Mouse (Mus musculus): Measurements from ENCODE around the gene Hist1h4j.

Hist1h4j gene

GRCm38 (mm10) chr13:21722993-21723836 lies 11.6 kb upstream of the Hist1h4j start:
- ATAC-seq (ENCODE audit: low TSS enrichment): no peak

DNA sequence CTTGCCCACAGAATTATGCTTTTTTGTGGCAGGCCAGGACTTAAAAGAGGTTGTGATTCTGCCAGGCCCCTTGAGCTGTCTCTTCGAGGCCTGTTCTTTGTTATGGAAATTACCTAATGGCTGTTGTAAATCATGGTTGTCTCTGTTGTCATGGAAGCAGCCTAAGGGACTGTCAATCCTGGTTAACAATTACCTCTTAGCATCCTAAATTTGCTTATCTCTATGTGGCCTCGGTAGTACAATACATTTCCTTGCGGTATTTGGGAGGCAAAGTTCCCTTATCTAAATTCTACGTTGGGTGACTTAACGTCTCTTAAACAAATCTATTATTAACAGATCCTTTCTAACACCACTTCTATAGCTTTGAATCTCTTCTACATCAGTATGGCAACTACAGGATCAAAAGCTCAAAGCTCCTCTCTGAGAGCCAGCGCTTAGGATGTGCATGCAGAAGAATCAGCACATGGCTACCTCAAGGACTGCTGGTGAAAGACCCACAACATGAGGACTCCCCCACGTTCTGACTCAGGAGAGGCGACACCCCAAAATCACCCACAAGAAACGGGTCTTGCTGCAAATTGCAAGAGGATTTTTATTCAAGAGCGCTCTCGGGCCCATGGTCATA lies 6.8 kb upstream of the Hist1h4j start:
- ATAC-seq (ENCODE audit: low TSS enrichment): no peak

- ATAC-seq (ENCODE audit: low TSS enrichment): no peak
These were observed 5.3 kb upstream of the Hist1h4j start for GRCm38 (mm10) chr13:21729544-21729943.

- ATAC-seq (ENCODE audit: low TSS enrichment): no peak
These were observed 1.4 kb upstream of the Hist1h4j start for GRCm38 (mm10) chr13:21733466-21733865.

DNA sequence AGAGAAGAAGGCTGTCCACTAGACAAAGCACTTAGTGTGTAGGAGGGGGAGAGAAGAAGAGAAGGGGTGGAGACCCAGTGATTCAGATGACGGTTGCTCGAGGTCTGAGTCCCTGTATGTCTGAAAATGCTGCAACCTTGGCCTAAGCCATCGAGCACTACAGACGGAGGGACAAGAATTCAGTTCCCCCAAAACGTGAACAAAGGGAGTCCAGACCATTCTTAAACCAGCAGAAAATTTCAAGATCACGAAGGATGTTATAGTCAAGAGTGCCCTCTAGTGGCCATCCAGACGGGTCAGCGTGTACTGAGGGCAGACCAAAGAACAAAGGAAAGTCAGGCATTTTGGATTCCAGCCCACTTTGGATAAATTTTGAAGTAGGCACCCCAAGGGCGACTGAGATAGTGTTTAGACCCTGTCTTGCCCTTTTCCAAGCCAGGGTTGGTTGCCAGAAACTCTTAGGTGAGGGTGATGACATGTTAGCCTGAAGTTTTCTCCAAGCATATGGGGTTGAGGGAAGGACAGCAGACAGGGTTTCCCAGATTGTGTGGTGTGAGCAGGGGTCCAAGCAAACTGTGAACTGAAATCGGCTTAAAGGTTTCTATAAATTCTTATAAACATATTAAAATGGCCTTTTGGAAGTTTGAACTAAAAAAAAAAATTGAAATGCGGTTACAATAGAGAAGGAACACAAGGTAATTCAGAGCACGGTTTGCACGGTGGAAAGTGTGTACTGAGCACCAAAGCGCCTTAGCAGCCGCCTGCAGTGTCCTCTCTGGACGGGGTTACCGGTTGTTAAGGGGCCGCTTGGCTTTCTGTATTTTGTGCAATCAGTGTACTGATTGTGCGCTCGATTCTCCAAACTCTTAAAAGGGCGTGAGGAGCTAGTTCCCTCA lies 606 bp upstream of the Hist1h4j start:
- peak; percentile 70 for ATAC-seq (ENCODE audit: low TSS enrichment)

- no peak for ATAC-seq (ENCODE audit: low TSS enrichment)
These were observed 10.1 kb downstream of the Hist1h4j start for GRCm38 (mm10) chr13:21745006-21745405.

- no peak for ATAC-seq (ENCODE audit: low TSS enrichment)
These were observed 14.7 kb downstream of the Hist1h4j start for GRCm38 (mm10) chr13:21749387-21750158.

GRCm38 (mm10) chr13:21750159-21751017 lies 15.5 kb downstream of the Hist1h4j start, which contains the start of gene Hist1h4k:
Gene Hist1h4k, minus strand, starts transcription at chr13:21750505.
- ATAC-seq (ENCODE audit: low TSS enrichment): peak; percentile 89

- no peak for ATAC-seq (ENCODE audit: low TSS enrichment)
These were observed 16.6 kb downstream of the Hist1h4j start for GRCm38 (mm10) chr13:21751417-21751816.

GRCm38 (mm10) chr13:21751827-21752226 lies 17.0 kb downstream of the Hist1h4j start:
- no peak for ATAC-seq (ENCODE audit: low TSS enrichment)

- no peak for ATAC-seq (ENCODE audit: low TSS enrichment)
These were observed 17.5 kb downstream of the Hist1h4j start for GRCm38 (mm10) chr13:21752356-21752755.

DNA sequence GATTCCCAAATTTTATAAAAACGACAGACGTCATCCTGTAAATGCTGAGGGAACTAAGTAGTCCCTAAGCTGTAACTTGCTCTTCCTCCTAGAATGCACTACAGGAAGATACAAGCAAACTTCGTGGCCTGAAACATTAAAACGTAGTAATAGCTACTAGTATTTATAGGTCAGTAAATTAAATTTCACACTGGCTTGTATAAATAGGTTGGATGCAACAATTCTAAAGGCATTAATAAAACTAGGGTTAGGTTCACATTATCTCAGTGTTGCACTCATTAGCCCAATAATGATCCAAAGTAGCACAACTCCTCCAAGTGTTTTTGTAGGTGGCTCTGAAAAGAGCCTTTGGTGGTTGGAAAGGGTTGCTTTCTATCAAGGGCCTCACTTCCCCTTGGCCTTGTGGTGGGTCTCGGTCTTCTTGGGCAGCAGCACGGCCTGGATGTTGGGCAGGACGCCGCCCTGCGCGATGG lies 18.2 kb downstream of the Hist1h4j start:
- no peak for ATAC-seq (ENCODE audit: low TSS enrichment)

DNA sequence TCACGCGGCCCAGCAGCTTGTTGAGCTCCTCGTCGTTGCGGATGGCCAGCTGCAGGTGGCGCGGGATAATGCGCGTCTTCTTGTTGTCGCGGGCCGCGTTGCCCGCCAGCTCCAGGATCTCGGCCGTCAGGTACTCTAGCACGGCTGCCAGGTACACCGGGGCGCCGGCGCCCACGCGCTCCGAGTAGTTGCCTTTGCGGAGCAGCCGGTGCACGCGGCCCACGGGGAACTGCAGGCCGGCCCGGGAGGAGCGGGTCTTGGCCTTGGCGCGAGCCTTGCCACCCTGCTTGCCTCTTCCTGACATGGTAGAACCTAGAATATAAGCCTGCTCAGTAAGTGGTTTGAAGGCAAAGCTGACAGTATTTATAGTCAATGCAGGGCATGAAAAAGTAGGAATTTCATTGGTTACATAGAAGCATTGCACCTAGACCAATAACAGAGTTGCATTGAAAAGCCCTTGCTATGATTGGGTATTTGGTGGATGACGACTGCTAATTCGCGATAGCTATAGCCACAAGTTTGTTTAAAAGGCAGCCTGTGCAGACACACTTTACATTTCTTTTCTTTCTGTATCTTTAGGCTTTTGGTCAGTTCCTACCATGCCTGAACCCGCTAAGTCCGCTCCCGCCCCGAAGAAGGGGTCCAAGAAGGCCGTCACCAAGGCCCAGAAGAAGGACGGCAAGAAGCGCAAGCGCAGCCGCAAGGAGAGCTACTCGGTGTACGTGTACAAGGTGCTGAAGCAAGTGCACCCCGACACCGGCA lies 18.8 kb downstream of the Hist1h4j start, which contains the start of the genes Hist1h2ak and Hist1h2bn:
Hist1h2ak (minus strand) TSS at position 304 of the 762 bp plus-strand sequence.
Hist1h2bn (plus strand) TSS at position 600 of the 762 bp plus-strand sequence.
- peak; percentile 98 for ATAC-seq (ENCODE audit: low TSS enrichment)

DNA sequence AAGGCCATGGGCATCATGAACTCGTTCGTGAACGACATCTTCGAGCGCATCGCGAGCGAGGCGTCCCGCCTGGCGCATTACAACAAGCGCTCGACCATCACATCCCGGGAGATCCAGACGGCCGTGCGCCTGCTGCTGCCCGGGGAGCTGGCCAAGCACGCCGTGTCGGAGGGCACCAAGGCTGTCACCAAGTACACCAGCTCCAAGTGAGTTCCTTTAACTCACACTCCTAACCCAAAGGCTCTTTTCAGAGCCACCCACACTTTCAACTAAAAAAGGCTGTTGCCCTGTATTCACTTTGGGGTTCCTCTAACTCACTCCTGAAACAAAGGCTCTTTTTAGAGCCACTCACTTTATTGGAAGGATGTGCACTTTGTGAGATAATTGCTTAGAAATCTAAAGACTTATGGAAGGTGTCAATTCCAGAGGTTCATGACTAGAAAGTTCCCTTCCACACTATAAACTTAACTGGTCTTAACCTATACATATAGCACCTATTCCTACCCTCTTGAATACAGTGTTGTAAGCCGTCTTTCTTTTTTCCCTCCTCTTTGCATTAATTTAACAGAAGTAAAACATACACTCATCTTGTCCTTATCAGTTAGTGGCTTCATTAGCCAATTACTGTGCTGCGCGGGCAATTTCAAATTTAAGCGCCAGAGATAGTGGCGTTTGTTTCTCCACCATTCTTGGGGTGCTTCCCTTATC lies 19.6 kb downstream of the Hist1h4j start:
- 0 out of 2 replicates have a peak, but pooled peaks have one; percentile 8 for ATAC-seq (ENCODE audit: low TSS enrichment)

DNA sequence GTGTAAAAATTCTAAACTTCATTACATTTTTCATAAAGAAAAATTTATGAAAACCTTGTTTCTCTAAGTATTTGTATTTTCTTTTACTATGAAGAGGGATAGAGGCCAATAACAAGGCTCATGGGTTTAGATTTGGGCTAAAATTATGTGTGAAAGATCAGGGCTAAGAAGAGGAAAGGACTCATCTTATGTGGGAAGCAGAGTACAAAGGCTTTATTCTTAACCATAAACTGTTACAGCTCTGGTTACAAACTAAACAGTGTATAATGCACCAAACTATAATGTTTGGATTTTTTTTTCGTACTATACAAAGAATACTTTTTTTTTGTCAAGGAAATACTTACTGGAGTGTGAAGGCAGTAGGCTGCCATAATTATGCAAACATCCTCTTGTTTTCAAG lies 20.8 kb downstream of the Hist1h4j start:
- ATAC-seq (ENCODE audit: low TSS enrichment): no peak

- peak; percentile 92 for ATAC-seq (ENCODE audit: low TSS enrichment)
These were observed 44.2 kb downstream of the Hist1h4j start for GRCm38 (mm10) chr13:21778814-21779766.

Measured in frontal cortex, adult (tissue).